Mouse (Mus musculus) fat pad, adult 2 months (tissue): ENCODE data around the gene Mdm2.
"Not testable (repeated sequence)": the region's sequence is repeated elsewhere in the genome, so short reads cannot be mapped to it uniquely, and the experiment has no call there.

Experiments
- DNase-seq: peaks from one replicate; pipeline ENCODE4 v3.0.0-alpha.2; 2011; ENCODE audit warnings: low read depth, low spot score; ENCODE audit errors: extremely low read depth

Gene Mdm2

GRCm38 (mm10) chr10:117733626-117734025 lies 23.1 kb upstream of the Mdm2 start:
- not testable (repeated sequence) for DNase-seq

GRCm38 (mm10) chr10:117732962-117733592 lies 22.5 kb upstream of the Mdm2 start:
- DNase-seq = no peak

- DNase-seq = no peak
Observed at GRCm38 (mm10) chr10:117732184-117732583, 21.6 kb upstream of the Mdm2 start.

- DNase-seq = no peak
Observed at GRCm38 (mm10) chr10:117731244-117732101, 20.9 kb upstream of the Mdm2 start.

GRCm38 (mm10) chr10:117730637-117731203 lies 20.2 kb upstream of the Mdm2 start:
- DNase-seq = no peak

GRCm38 (mm10) chr10:117730140-117730539 lies 19.6 kb upstream of the Mdm2 start:
- DNase-seq = no peak

GRCm38 (mm10) chr10:117729139-117729814 lies 18.7 kb upstream of the Mdm2 start:
- no peak for DNase-seq

- DNase-seq = no peak
Observed at GRCm38 (mm10) chr10:117728574-117728973, 18.0 kb upstream of the Mdm2 start.

- no peak for DNase-seq
Observed at GRCm38 (mm10) chr10:117727518-117728110, 17.1 kb upstream of the Mdm2 start.

GRCm38 (mm10) chr10:117726888-117727385 lies 16.4 kb upstream of the Mdm2 start:
- DNase-seq = no peak

- DNase-seq = no peak
Observed at GRCm38 (mm10) chr10:117726350-117726749, 15.8 kb upstream of the Mdm2 start.

GRCm38 (mm10) chr10:117725671-117726070 lies 15.1 kb upstream of the Mdm2 start:
- DNase-seq = no peak

GRCm38 (mm10) chr10:117724804-117725361 lies 14.3 kb upstream of the Mdm2 start:
- no peak for DNase-seq

- DNase-seq = no peak
Observed at GRCm38 (mm10) chr10:117724136-117724718, 13.7 kb upstream of the Mdm2 start.

GRCm38 (mm10) chr10:117718161-117719119 lies 7.9 kb upstream of the Mdm2 start:
- no peak for DNase-seq

- DNase-seq = no peak
Observed at GRCm38 (mm10) chr10:117717583-117717982, 7.0 kb upstream of the Mdm2 start.

- DNase-seq = no peak
Observed at GRCm38 (mm10) chr10:117716686-117717085, 6.1 kb upstream of the Mdm2 start.

- DNase-seq = not testable (repeated sequence)
Observed at GRCm38 (mm10) chr10:117715654-117716053, 5.1 kb upstream of the Mdm2 start.

GRCm38 (mm10) chr10:117714928-117715500 lies 4.5 kb upstream of the Mdm2 start:
- no peak for DNase-seq
